Mouse (Mus musculus) midbrain, embryonic 14.5 days (tissue): ENCODE data around the gene Bicc1. TPM values are rescaled to one million over a fixed set of nuclear protein-coding genes. Genes with fewer than 3 reads are reported as not detected.
A peak's percentile ranks its signal among the peaks of the same experiment; 100 is the strongest.

Experiments
- ATAC-seq: fragments of 200-750 bp; cut with Nextera tagmentation; 2 replicates; pipeline ENCODE4 v1.8.0; 2017; ENCODE audit warnings: moderate number of reproducible peaks, moderate library complexity; ENCODE audit not compliant: low FRiP score, low TSS enrichment
- DNase-seq: peaks from one replicate; pipeline ENCODE4 v3.0.0-alpha.2; 2015
- H3K27ac ChIP-seq: fragments of 300-500 bp; sonication (generic); replicated peaks from 2 replicates; pipeline ENCODE4 v1.5.1; 2014; ENCODE audit warnings: mild to moderate bottlenecking, low read depth, low read length, moderate library complexity
- H3K27me3 ChIP-seq: fragments of 300-500 bp; sonication (generic); 2 replicates; pipeline ENCODE4 v1.6.1; 2014; ENCODE audit warnings: low read length, control low read depth, mixed read lengths; ENCODE audit not compliant: control insufficient read depth, insufficient read depth
- H3K36me3 ChIP-seq: fragments of 300-500 bp; sonication (generic); 2 replicates; pipeline ENCODE4 v1.6.1; 2014; ENCODE audit warnings: low read length, control low read depth; ENCODE audit not compliant: control insufficient read depth, insufficient read depth
- H3K4me1 ChIP-seq: fragments of 300-500 bp; sonication (generic); 2 replicates; pipeline ENCODE4 v1.6.1; 2014; ENCODE audit warnings: mild to moderate bottlenecking, antibody characterized with exemption, low read length, control low read depth; ENCODE audit not compliant: control insufficient read depth, insufficient read depth
- H3K4me2 ChIP-seq: fragments of 300-500 bp; sonication (generic); 2 replicates; pipeline ENCODE4 v1.6.1; 2014; ENCODE audit warnings: mild to moderate bottlenecking, low read length, moderate library complexity
- H3K4me3 ChIP-seq: fragments of 300-500 bp; sonication (generic); replicated peaks from 2 replicates; pipeline ENCODE4 v1.5.1; 2014; ENCODE audit warnings: low read depth, low read length
- H3K9ac ChIP-seq: fragments of 300-500 bp; sonication (generic); replicated peaks from 2 replicates; pipeline ENCODE4 v1.6.1; 2014; ENCODE audit warnings: mild to moderate bottlenecking, low read length, moderate library complexity
- H3K9me3 ChIP-seq: fragments of 300-500 bp; sonication (generic); 2 replicates; pipeline ENCODE4 v1.6.1; 2016; ENCODE audit warnings: low read length, control low read depth, mixed read lengths; ENCODE audit not compliant: control insufficient read depth
- WGBS: fragments of 180-500 bp; shearing (Covaris S2); extraction: QIAGEN DNeasy Blood & Tissue Kit; methylation state at CpG from one replicate; pipeline ENCODE4 v1.1.7; 2014; 5-methylcytosine and 5-hydroxymethylcytosine counted together
- polyA plus RNA-seq: library from polyadenylated mRNA; unstranded; fragments of >200 nt; fragmentation: Nextera tagmentation; extraction: Ambion mirVana; gene quantifications from 2 replicates; pipeline ENCODE4 v1.2.1, GENCODE M21; 2014

Bicc1 gene
- polyA plus RNA-seq, 1 experiment from 2014 or later = 6.2 TPM

GRCm38 (mm10) chr10:70915096-70915495 is 244.4 kb downstream of the Bicc1 start:
- no peaks in the 10 kb centered on the region for H3K36me3 ChIP-seq
- DNase-seq (no peak), ATAC-seq (no peak)
- no peak overlapping the region for H3K9ac ChIP-seq
- WGBS = 94% methylated on average over 6 of the region's 6 CpGs
- no peak overlapping the region for H3K4me3 ChIP-seq
- H3K27me3 ChIP-seq = no peaks in the 10 kb centered on the region
- no peak overlapping the region for H3K4me2 ChIP-seq
- peaks cover 4% of the 10 kb centered on the region; the same call in 1 of the 2 replicates for H3K9me3 ChIP-seq
- H3K4me1 ChIP-seq = no peaks in the 10 kb centered on the region
- H3K27ac ChIP-seq = no peak overlapping the region

GRCm38 (mm10) chr10:70903936-70904335 is 255.6 kb downstream of the Bicc1 start:
- Histone ChIP-seq H3K4me2 (no peak overlapping the region), H3K4me1 (peaks cover 13% of the 10 kb centered on the region; the same call in 1 of the 2 replicates), H3K27ac (no peak overlapping the region), H3K9ac (no peak overlapping the region), H3K9me3 (no peaks in the 10 kb centered on the region), H3K27me3 (no peaks in the 10 kb centered on the region), H3K36me3 (no peaks in the 10 kb centered on the region), H3K4me3 (no peak overlapping the region)
- no peak for ATAC-seq
- no peak for DNase-seq
- 53% methylated on average over 7 of the region's 7 CpGs for WGBS

GRCm38 (mm10) chr10:70902751-70903485 is 256.6 kb downstream of the Bicc1 start:
- H3K4me1 ChIP-seq = peaks cover 13% of the 10 kb centered on the region; the same call in 1 of the 2 replicates
- H3K27me3 ChIP-seq = no peaks in the 10 kb centered on the region
- no peaks in the 10 kb centered on the region for H3K9me3 ChIP-seq
- no peaks in the 10 kb centered on the region for H3K36me3 ChIP-seq
- no peak overlapping the region for H3K9ac ChIP-seq
- WGBS = 58% methylated on average over 5 of the region's 5 CpGs
- ATAC-seq (peak; percentile 24; the same call in 1 of the 2 replicates), DNase-seq (no peak)
- no peak overlapping the region for H3K27ac ChIP-seq
- no peak overlapping the region for H3K4me3 ChIP-seq
- no peak overlapping the region for H3K4me2 ChIP-seq

GRCm38 (mm10) chr10:70901193-70901875 is 258.2 kb downstream of the Bicc1 start:
- Histone ChIP-seq H3K27me3 (no peaks in the 10 kb centered on the region), H3K9ac (no peak overlapping the region), H3K4me1 (peaks cover 13% of the 10 kb centered on the region; the same call in 1 of the 2 replicates), H3K4me2 (no peak overlapping the region), H3K27ac (no peak overlapping the region; the same call in 1 of the 2 replicates), H3K36me3 (no peaks in the 10 kb centered on the region), H3K4me3 (no peak overlapping the region), H3K9me3 (no peaks in the 10 kb centered on the region)
- 38% methylated on average over 11 of the region's 11 CpGs for WGBS
- DNase-seq (peak; percentile 74), ATAC-seq (no peak)

- Histone ChIP-seq H3K27me3 (no peaks in the 10 kb centered on the region), H3K36me3 (no peaks in the 10 kb centered on the region), H3K9me3 (no peaks in the 10 kb centered on the region), H3K4me1 (peaks cover under 1% of the 10 kb centered on the region; the same call in 1 of the 2 replicates), H3K27ac (no peak overlapping the region), H3K4me3 (no peak overlapping the region), H3K9ac (no peak overlapping the region), H3K4me2 (no peak overlapping the region)
- DNase-seq (no peak), ATAC-seq (no peak)
- WGBS = 89% methylated on average over 8 of the region's 8 CpGs
Observed at GRCm38 (mm10) chr10:70895891-70896290, 263.6 kb downstream of the Bicc1 start.

GRCm38 (mm10) chr10:70878046-70878445 is 281.5 kb downstream of the Bicc1 start:
- Histone ChIP-seq H3K27me3 (no peaks in the 10 kb centered on the region), H3K36me3 (no peaks in the 10 kb centered on the region), H3K9ac (no peak overlapping the region), H3K4me3 (no peak overlapping the region), H3K4me2 (no peak overlapping the region), H3K27ac (no peak overlapping the region), H3K4me1 (no peaks in the 10 kb centered on the region), H3K9me3 (no peaks in the 10 kb centered on the region)
- whole genome bisulfite sequencing = 86% methylated on average over 1 of the region's 1 CpGs
- DNase-seq (no peak), ATAC-seq (no peak)

GRCm38 (mm10) chr10:70877631-70878030 is 281.9 kb downstream of the Bicc1 start:
- Histone ChIP-seq H3K4me2 (no peak overlapping the region), H3K27me3 (no peaks in the 10 kb centered on the region), H3K9ac (no peak overlapping the region), H3K4me3 (no peak overlapping the region), H3K36me3 (no peaks in the 10 kb centered on the region), H3K9me3 (no peaks in the 10 kb centered on the region), H3K27ac (no peak overlapping the region), H3K4me1 (no peaks in the 10 kb centered on the region)
- WGBS = 90% methylated on average over 8 of the region's 8 CpGs
- ATAC-seq = no peak
- DNase-seq = no peak

GRCm38 (mm10) chr10:70876522-70876921 is 283.0 kb downstream of the Bicc1 start:
- no peak overlapping the region for H3K9ac ChIP-seq
- ATAC-seq = no peak
- H3K4me3 ChIP-seq = no peak overlapping the region
- H3K4me1 ChIP-seq = no peaks in the 10 kb centered on the region
- 67% methylated on average over 9 of the region's 9 CpGs for WGBS
- no peak overlapping the region for H3K27ac ChIP-seq
- H3K27me3 ChIP-seq = no peaks in the 10 kb centered on the region
- H3K36me3 ChIP-seq = no peaks in the 10 kb centered on the region
- DNase-seq = peak; percentile 41
- no peaks in the 10 kb centered on the region for H3K9me3 ChIP-seq
- H3K4me2 ChIP-seq = no peak overlapping the region
